Mouse (Mus musculus) CH12.LX (cell line): ENCODE results near the gene Asap2.

ENCODE experiments used
- CHD1 ChIP-seq: IDR thresholded peaks from 2 replicates; pipeline ENCODE4 v1.6.1; 2012; ENCODE audit warnings: low read depth, low read length, improper control_type of control experiment, inconsistent platforms
- CTCF ChIP-seq, 2 experiments: IDR thresholded peaks in 1 of 2; conservative IDR thresholded peaks in 1 of 2; 2 replicates each; pipeline ENCODE4 v1.5.1; 2011 to 2012; ENCODE audit warnings: low read depth in 2 of 2, low read length in 2 of 2, improper control_type of control experiment in 1 of 2, inconsistent platforms in 1 of 2, mild to moderate bottlenecking in 1 of 2, moderate library complexity in 1 of 2
- EP300 ChIP-seq: IDR thresholded peaks from 2 replicates; pipeline ENCODE4 v1.6.1; 2011; ENCODE audit warnings: low read length, improper control_type of control experiment
- ETS1 ChIP-seq: conservative IDR thresholded peaks from 2 replicates; pipeline ENCODE4 v1.6.1; 2012; ENCODE audit warnings: low read depth, mild to moderate bottlenecking, inconsistent platforms, low read length, improper control_type of control experiment, moderate library complexity
- KAT2A ChIP-seq: IDR thresholded peaks from 2 replicates; pipeline ENCODE4 v1.6.1; 2012; ENCODE audit warnings: low read length, improper control_type of control experiment, inconsistent platforms; ENCODE audit not compliant: insufficient replicate concordance
- MAZ ChIP-seq: IDR thresholded peaks from 2 replicates; pipeline ENCODE4 v1.6.1; 2012; ENCODE audit warnings: low read depth, mild to moderate bottlenecking, inconsistent platforms, low read length, improper control_type of control experiment, moderate library complexity
- MEF2A ChIP-seq: IDR thresholded peaks from 2 replicates; pipeline ENCODE4 v1.6.1; 2014; ENCODE audit warnings: low read depth, mild to moderate bottlenecking, inconsistent platforms, low read length, improper control_type of control experiment, borderline replicate concordance
- MYC ChIP-seq: IDR thresholded peaks from 2 replicates; pipeline ENCODE4 v1.6.1; 2011; ENCODE audit warnings: low read depth, mild to moderate bottlenecking, improper control_type of control experiment, low read length
- PAX5 ChIP-seq: IDR thresholded peaks from 2 replicates; pipeline ENCODE4 v1.6.1; 2012; ENCODE audit warnings: low read length, inconsistent platforms, mixed read lengths
- SMC3 ChIP-seq: IDR thresholded peaks from 2 replicates; pipeline ENCODE4 v1.6.1; 2011; ENCODE audit warnings: low read depth, low read length, improper control_type of control experiment

DNA sequence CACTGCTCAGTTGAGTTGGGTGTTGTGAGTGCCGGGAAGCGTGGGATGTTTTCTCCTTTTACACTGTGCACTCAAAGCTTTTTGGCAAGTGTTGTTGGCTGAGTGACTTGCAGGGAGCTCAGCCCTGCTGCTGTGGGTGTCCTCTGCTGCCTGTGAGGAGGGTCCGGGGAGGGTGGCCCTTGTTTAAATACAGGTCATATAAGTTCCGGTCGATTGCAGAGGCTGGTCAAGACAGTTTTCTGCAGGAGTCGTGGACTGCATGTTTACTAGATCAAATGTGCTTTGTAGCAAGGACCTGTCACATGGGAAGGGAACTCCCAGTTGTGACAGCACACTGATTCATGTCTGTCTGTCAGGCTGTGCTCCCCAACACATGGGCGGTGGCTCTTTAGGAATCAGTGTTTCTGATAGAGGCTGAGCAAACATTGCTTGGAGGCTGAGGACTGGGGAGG, 175.7 kb downstream of the Asap2 start:
- TF ChIP-seq KAT2A = no peak
- TF ChIP-seq CHD1 = no peak
- no peak for TF ChIP-seq MEF2A
- TF ChIP-seq CTCF (conservative IDR thresholded peaks at IDR 0.05 in 1 of 2, IDR thresholded peaks at IDR 0.05 in 1 of 2; ENCODE audit: low read depth in 2 of 2, low read length in 2 of 2) = no peak
- no peak for TF ChIP-seq MYC
- no peak for TF ChIP-seq ETS1
- no peak for TF ChIP-seq EP300
- TF ChIP-seq PAX5 = no peak
- TF ChIP-seq MAZ = no peak
- no peak for TF ChIP-seq SMC3
